Mouse (Mus musculus) forebrain, postnatal 0 days (tissue): ENCODE measurements around the gene Appl1. TPM values are rescaled to one million over a fixed set of nuclear protein-coding genes. Genes with fewer than 3 reads are reported as not detected.

Experiments used
- ATAC-seq: fragments of 200-750 bp; cut with Nextera tagmentation; 2 replicates; pipeline ENCODE4 v1.8.0; 2017; ENCODE audit warnings: mild to moderate bottlenecking, moderate library complexity
- DNase-seq: peaks from one replicate; pipeline ENCODE4 v3.0.0-alpha.2; 2015
- H3K27ac ChIP-seq: fragments of 300-500 bp; sonication (generic); 2 replicates; pipeline ENCODE4 v1.5.1; 2014; ENCODE audit warnings: low read depth, mild to moderate bottlenecking, antibody characterized with exemption, low read length, moderate library complexity, mixed read lengths
- H3K27me3 ChIP-seq: fragments of 300-500 bp; sonication (generic); 2 replicates; pipeline ENCODE4 v1.6.1; 2014; ENCODE audit warnings: mild to moderate bottlenecking, low read length, mixed read lengths; ENCODE audit not compliant: insufficient read depth
- H3K36me3 ChIP-seq: fragments of 300-500 bp; sonication (generic); 2 replicates; pipeline ENCODE4 v1.6.1; 2014; ENCODE audit warnings: mild to moderate bottlenecking, moderate library complexity; ENCODE audit not compliant: insufficient read depth
- H3K4me1 ChIP-seq: fragments of 300-500 bp; sonication (generic); 2 replicates; pipeline ENCODE4 v1.6.1; 2014; ENCODE audit warnings: antibody characterized with exemption; ENCODE audit not compliant: insufficient read depth
- H3K4me2 ChIP-seq: fragments of 300-500 bp; sonication (generic); 2 replicates; pipeline ENCODE4 v1.6.1; 2014; ENCODE audit warnings: low read depth, mild to moderate bottlenecking, moderate library complexity
- H3K4me3 ChIP-seq: fragments of 300-500 bp; sonication (generic); 2 replicates; pipeline ENCODE4 v1.5.1; 2014; ENCODE audit warnings: low read depth, low read length, mixed read lengths
- H3K9ac ChIP-seq: fragments of 300-500 bp; sonication (generic); 2 replicates; pipeline ENCODE4 v1.6.1; 2014; ENCODE audit warnings: mild to moderate bottlenecking
- H3K9me3 ChIP-seq: fragments of 300-500 bp; sonication (generic); 2 replicates; pipeline ENCODE4 v1.6.1; 2016; ENCODE audit warnings: low read length
- CTCF ChIP-seq: sonication (generic); IDR thresholded peaks from 2 replicates; pipeline ENCODE4 v1.5.1; 2016; ENCODE audit warnings: antibody characterized with exemption, control low read depth, low read depth
- WGBS: fragments of 180-500 bp; shearing (Covaris S2); extraction: QIAGEN DNeasy Blood & Tissue Kit; methylation state at CpG from one replicate; pipeline ENCODE4 v1.1.7; 2014; 5-methylcytosine and 5-hydroxymethylcytosine counted together
- polyA plus RNA-seq: library from polyadenylated mRNA; unstranded; fragments of >200 nt; fragmentation: Nextera tagmentation; extraction: Ambion mirVana; gene quantifications from 2 replicates; pipeline ENCODE4 v1.2.1, GENCODE M21; 2015
- total RNA-seq: library from RNA; depleted of rRNA; stranded (reverse); fragments of >200 nt; gene quantifications from 2 replicates; pipeline ENCODE4 v1.2.3, GENCODE M21; 2014

The Appl1 gene
- total and polyA plus RNA-seq, 2 experiments from 2014 or later = 63.9 to 81.2 TPM

DNA sequence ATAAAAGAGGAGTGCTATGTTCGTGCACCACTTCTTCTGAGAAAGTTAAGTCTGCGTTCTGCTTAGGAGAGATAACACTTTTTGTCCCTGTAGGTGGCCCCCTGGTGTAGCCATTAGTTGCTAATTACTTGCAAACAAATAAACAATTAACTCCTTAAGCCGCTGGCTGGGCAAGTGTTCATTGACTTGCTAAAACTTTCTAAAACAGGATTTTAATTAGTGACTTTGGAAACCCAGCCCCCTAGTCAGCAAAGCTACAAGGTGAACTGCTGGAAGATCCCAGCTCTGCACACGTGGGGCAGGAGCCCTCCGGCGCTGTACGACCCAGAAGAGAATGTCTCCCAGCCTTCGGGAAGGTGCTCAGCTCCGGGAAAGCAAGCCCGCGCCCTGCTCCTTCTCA lies 29.4 kb upstream of the Appl1 start:
- no peak for DNase-seq
- no peaks in the 10 kb centered on the region for H3K4me1 ChIP-seq
- H3K4me2 ChIP-seq = no peak overlapping the region
- H3K9ac ChIP-seq = no peak overlapping the region
- H3K36me3 ChIP-seq = no peaks in the 10 kb centered on the region
- 2% methylated on average over 11 of the region's 11 CpGs for WGBS
- TF ChIP-seq CTCF = no peak
- H3K4me3 ChIP-seq = no peak overlapping the region
- no peak overlapping the region for H3K27ac ChIP-seq
- no peaks in the 10 kb centered on the region for H3K9me3 ChIP-seq
- peaks cover 10% of the 10 kb centered on the region for H3K27me3 ChIP-seq
- ATAC-seq = no peak

DNA sequence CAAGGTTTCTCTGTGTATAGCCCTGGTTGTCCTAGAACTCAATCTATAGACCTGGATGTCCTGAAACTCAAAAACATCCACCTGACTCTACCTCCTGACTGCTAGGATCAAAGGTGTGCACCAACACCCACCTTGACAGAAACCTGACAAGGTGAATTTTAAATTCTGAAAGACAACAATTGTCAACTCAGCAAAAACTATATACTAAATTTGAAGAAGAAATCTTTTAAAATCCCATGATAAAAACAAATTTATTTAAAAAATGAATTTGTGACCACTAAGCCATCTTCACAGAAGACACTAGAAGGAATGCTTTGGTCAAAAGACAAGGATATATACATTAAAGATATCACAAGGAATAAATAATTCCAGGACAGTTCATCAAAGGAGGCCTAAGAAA lies 25.2 kb upstream of the Appl1 start:
- no peak overlapping the region for H3K27ac ChIP-seq
- DNase-seq (no peak), ATAC-seq (no peak)
- no peak overlapping the region for H3K9ac ChIP-seq
- H3K9me3 ChIP-seq = no peaks in the 10 kb centered on the region
- H3K4me1 ChIP-seq = no peaks in the 10 kb centered on the region
- H3K4me3 ChIP-seq = no peak overlapping the region
- TF ChIP-seq CTCF = no peak
- H3K4me2 ChIP-seq = no peak overlapping the region
- H3K27me3 ChIP-seq = peaks cover 7% of the 10 kb centered on the region
- no peaks in the 10 kb centered on the region for H3K36me3 ChIP-seq

DNA sequence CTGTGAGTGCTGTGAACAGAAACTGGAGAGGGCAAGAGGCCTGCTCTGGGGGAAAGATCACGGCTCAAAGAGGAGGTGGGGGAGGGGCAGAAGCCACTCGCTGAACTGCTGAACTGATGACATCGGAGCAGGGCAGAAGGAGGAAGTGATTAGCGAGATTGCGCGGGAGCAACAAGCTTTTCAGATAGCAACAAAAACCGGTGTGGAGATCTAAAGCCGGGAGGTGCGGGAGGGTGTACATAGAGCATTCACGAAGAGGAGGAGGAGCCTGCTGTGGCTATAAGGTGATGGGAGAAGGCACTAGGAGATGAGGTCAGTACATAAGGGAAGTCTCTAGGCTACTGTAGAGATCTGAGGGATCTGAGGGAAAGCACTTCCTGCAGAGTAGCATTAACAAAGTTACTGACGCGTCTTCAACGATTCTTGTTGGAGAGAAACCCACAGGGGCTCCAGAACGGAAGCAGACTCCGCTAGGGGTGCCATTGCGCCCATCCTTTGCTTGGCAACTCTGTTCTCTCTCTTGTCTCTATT lies 23.2 kb upstream of the Appl1 start, which contains the start of gene Hesx1:
Gene Hesx1 (plus strand): TSS at position 206 of the 531 bp plus-strand sequence.
- ATAC-seq (peak; percentile 27; the same call in 1 of the 2 replicates), DNase-seq (peak; percentile 26)
- Histone ChIP-seq H3K4me2 (peak within 1 kb of the TSS; percentile 35), H3K36me3 (no peaks in the 10 kb centered on the region), H3K4me1 (no peaks in the 10 kb centered on the region), H3K9me3 (no peaks in the 10 kb centered on the region), H3K9ac (no peak within 1 kb of the TSS), H3K27me3 (no peaks in the 10 kb centered on the region), H3K27ac (no peak within 1 kb of the TSS), H3K4me3 (peak within 1 kb of the TSS; percentile 17)
- peak; percentile 38 for TF ChIP-seq CTCF
- 13% methylated on average over 16 of the region's 16 CpGs for WGBS

DNA sequence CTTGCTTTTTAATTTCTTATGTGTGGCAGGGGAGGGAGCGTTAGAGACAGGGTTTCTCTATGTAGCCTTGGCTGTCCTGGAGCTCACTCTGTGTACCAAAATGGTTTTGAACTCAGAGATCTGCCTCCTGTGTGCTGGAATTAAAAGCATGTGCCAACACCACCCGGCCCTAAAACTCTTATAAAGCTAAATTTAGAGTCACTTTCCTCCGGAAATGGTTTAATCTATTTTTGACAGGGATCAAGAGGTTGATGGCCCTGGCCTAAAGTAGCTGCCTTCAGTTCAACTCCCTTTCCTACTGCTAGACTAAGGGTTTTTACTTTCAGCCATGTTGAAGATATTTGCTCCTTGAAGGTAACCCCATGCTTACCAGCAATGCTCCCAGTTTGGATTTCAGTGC lies 22.4 kb upstream of the Appl1 start:
- no peak overlapping the region for H3K4me2 ChIP-seq
- DNase-seq = no peak
- no peak for ATAC-seq
- no peak overlapping the region for H3K4me3 ChIP-seq
- no peaks in the 10 kb centered on the region for H3K9me3 ChIP-seq
- no peak for TF ChIP-seq CTCF
- WGBS = 81% methylated on average over 3 of the region's 3 CpGs
- H3K9ac ChIP-seq = no peak overlapping the region
- H3K4me1 ChIP-seq = no peaks in the 10 kb centered on the region
- no peaks in the 10 kb centered on the region for H3K27me3 ChIP-seq
- H3K27ac ChIP-seq = no peak overlapping the region
- no peaks in the 10 kb centered on the region for H3K36me3 ChIP-seq

DNA sequence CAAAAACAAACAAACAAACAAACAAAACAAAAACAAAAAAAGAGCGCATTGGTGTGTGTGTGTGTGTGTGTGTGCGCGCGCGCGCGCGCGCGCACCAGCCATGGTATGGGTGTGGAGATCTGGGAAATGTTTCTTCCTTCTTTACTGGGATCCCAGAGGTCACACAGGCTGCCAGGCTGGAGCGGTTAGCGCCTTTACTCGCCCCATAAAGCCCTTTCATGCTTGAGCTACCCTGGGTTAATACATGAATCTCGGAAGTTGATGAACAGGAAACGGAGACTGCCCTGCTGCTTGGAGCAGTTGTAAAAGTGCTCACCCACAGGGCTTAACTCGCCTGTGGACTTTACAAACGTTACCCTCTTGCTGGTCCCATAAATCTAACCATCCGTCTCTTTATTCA lies 20.6 kb upstream of the Appl1 start:
- H3K27ac ChIP-seq = no peak overlapping the region
- DNase-seq (no peak), ATAC-seq (no peak)
- no peaks in the 10 kb centered on the region for H3K27me3 ChIP-seq
- no peaks in the 10 kb centered on the region for H3K9me3 ChIP-seq
- no peak overlapping the region for H3K4me2 ChIP-seq
- no peaks in the 10 kb centered on the region for H3K4me1 ChIP-seq
- H3K36me3 ChIP-seq = no peaks in the 10 kb centered on the region
- no peak for TF ChIP-seq CTCF
- 69% methylated on average over 18 of the region's 18 CpGs for WGBS
- no peak overlapping the region for H3K9ac ChIP-seq
- H3K4me3 ChIP-seq = no peak overlapping the region

DNA sequence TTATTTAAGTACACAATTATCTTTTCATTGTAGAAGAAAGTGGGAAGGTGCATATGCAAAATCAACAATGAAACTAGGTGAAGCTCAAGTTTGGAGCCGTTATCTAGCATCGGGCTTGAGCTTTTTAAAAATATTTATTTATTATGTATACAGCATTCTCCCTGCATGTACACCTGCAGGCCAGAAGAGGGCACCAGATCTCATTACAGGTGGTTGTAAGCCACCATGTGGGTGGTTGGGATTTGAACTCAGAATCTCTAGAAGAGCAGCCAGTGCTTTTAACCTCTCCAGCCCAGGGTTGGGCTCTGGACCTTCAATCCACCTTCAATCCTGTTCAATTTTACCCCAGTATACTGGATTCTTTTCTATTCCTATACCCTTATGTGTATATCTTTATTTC lies 17.7 kb upstream of the Appl1 start:
- ATAC-seq = no peak
- WGBS = 84% methylated on average over 2 of the region's 2 CpGs
- Histone ChIP-seq H3K9ac (no peak overlapping the region), H3K4me2 (no peak overlapping the region), H3K27me3 (no peaks in the 10 kb centered on the region), H3K9me3 (no peaks in the 10 kb centered on the region), H3K4me1 (no peaks in the 10 kb centered on the region), H3K27ac (no peak overlapping the region), H3K36me3 (no peaks in the 10 kb centered on the region), H3K4me3 (no peak overlapping the region)
- no peak for DNase-seq
- TF ChIP-seq CTCF = peak; percentile 35

DNA sequence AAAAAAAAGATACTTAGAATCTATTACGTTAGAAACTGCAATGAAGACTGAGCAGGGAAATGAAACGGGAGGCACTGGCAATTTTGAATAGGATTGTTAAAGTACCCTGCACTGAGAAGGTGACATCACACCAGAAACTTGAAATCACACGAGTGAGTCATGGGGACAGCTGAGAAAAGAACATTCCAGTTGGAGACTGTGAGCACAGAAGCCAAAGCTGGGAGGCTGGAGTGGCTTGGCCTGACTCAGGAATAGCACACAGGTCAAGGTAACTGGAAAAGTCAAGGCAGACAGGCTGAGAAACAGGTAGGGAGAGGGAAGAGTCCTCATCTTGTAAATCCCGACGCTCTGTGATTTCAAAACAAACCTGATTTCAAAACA lies 11.1 kb upstream of the Appl1 start:
- no peaks in the 10 kb centered on the region for H3K27me3 ChIP-seq
- H3K4me2 ChIP-seq = no peak overlapping the region
- H3K9me3 ChIP-seq = peaks cover 6% of the 10 kb centered on the region; the same call in 1 of the 2 replicates
- 79% methylated on average over 5 of the region's 5 CpGs for WGBS
- no peak for DNase-seq
- H3K4me3 ChIP-seq = no peak overlapping the region
- H3K4me1 ChIP-seq = no peaks in the 10 kb centered on the region; the same call in 1 of the 2 replicates
- H3K9ac ChIP-seq = no peak overlapping the region
- H3K27ac ChIP-seq = no peak overlapping the region
- TF ChIP-seq CTCF = no peak
- no peak for ATAC-seq
- no peaks in the 10 kb centered on the region for H3K36me3 ChIP-seq
